Mouse (Mus musculus): ENCODE measurements at regions not wholly inside any gene's neighbourhood (a gene's known extent, or its start where the extent isn't known, plus 50 kb on each side); places are given as distances from the start of the nearest gene placed in this dataset.

DNA sequence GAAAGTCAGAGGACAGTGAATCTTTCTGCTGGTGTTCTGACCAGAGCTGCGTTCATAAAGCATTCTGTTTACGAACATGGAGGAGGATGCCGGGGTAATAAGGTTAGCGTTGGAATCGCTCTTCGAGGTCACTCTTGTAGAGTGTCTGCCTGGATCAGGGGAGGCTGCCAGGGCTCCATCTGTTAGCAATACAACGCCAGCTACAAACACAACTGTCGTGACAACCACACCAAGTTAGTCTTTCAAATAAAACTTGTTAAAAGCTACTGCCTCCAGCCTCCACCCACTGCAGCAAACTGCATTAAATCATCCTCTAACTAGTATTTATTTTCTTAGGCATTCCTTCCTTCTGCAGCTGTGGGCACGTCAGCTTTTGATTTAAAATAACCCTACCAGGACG lies 525.0 kb downstream of the 1700129C05Rik start:
- Histone ChIP-seq H3K4me1 (replicated peaks; ENCODE audit: control insufficient read depth, insufficient read depth, low read length) (no peaks in the 10 kb centered on the region), H3K27me3 (ENCODE audit: control insufficient read depth, insufficient read depth, low read length) (no peaks in the 10 kb centered on the region), H3K4me2 (replicated peaks) (no peak overlapping the region), H3K36me3 (replicated peaks; ENCODE audit: control insufficient read depth, insufficient read depth) (no peaks in the 10 kb centered on the region), H3K4me3 (replicated peaks; ENCODE audit: low read length) (no peak overlapping the region), H3K9me3 (ENCODE audit: control insufficient read depth, low read length) (0 out of 2 replicates have a peak, but pooled peaks cover 2% of the 10 kb centered on the region), H3K9ac (no peak overlapping the region), H3K27ac (no peak overlapping the region)
- 84% methylated on average over 10 of the region's 10 CpGs for WGBS
- no peak for ATAC-seq (ENCODE audit: low FRiP score)
- no peak for DNase-seq (ENCODE audit: low spot score)

DNA sequence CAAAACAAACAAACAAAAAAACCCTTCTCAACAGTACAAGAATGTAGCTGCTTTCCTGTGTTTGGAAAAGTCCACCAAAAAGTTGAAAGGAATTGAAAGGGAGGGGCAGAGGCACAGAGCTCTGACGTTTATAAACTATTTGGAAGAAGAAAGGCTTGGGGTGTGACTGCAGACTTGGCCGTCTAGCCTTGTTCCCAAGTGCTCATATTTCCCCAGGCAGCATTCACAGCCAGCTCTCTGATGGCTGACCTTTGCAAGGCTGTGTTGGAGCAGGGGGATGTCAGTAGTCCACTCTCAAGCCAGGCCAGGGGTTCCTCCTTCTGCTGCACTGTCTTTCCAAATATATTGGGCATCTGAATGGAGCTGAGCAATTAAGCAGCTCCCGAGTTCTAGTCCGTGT lies 534.5 kb downstream of the 1700129C05Rik start:
- H3K4me1 ChIP-seq (replicated peaks; ENCODE audit: control insufficient read depth, insufficient read depth, low read length), result no peaks in the 10 kb centered on the region
- H3K9ac ChIP-seq, result no peak overlapping the region
- H3K4me3 ChIP-seq (replicated peaks; ENCODE audit: low read length), result no peak overlapping the region
- H3K27me3 ChIP-seq (ENCODE audit: control insufficient read depth, insufficient read depth, low read length), result no peaks in the 10 kb centered on the region
- H3K36me3 ChIP-seq (replicated peaks; ENCODE audit: control insufficient read depth, insufficient read depth), result no peaks in the 10 kb centered on the region
- H3K9me3 ChIP-seq (ENCODE audit: control insufficient read depth, low read length), result 0 out of 2 replicates have a peak, but pooled peaks cover 2% of the 10 kb centered on the region
- ATAC-seq (ENCODE audit: low FRiP score) (no peak), DNase-seq (ENCODE audit: low spot score) (no peak)
- WGBS, result 63% methylated on average over 4 of the region's 4 CpGs
- H3K27ac ChIP-seq, result no peak overlapping the region
- no peak overlapping the region for H3K4me2 ChIP-seq (replicated peaks)

DNA sequence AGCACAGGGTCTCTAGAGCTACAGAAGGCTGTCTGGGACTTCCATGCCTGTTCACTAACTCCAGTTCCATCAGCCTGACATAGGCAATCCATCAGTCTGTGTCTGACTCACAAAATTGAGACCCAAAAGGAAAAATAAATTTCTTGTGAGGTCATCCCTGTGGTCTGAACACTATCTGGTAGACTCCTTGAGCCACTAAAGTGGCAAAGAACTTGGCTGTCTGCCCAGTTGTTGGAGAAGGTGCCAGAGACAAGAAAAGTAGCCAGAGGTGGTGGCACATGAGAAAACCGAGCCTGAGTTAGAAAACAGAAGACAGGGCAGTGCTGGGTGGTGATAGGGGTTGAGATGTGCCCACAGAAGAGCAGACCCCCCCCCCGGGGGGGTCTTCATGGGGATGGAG lies 535.0 kb downstream of the 1700129C05Rik start:
- DNase-seq (ENCODE audit: low spot score) (no peak), ATAC-seq (ENCODE audit: low FRiP score) (no peak)
- H3K27ac ChIP-seq, result no peak overlapping the region
- no peaks in the 10 kb centered on the region for H3K27me3 ChIP-seq (ENCODE audit: control insufficient read depth, insufficient read depth, low read length)
- H3K9ac ChIP-seq, result no peak overlapping the region
- H3K9me3 ChIP-seq (ENCODE audit: control insufficient read depth, low read length), result 0 out of 2 replicates have a peak, but pooled peaks cover under 1% of the 10 kb centered on the region
- no peak overlapping the region for H3K4me2 ChIP-seq (replicated peaks)
- 69% methylated on average over 2 of the region's 2 CpGs for WGBS
- H3K4me3 ChIP-seq (replicated peaks; ENCODE audit: low read length), result no peak overlapping the region
- H3K4me1 ChIP-seq (replicated peaks; ENCODE audit: control insufficient read depth, insufficient read depth, low read length), result no peaks in the 10 kb centered on the region
- no peaks in the 10 kb centered on the region for H3K36me3 ChIP-seq (replicated peaks; ENCODE audit: control insufficient read depth, insufficient read depth)

DNA sequence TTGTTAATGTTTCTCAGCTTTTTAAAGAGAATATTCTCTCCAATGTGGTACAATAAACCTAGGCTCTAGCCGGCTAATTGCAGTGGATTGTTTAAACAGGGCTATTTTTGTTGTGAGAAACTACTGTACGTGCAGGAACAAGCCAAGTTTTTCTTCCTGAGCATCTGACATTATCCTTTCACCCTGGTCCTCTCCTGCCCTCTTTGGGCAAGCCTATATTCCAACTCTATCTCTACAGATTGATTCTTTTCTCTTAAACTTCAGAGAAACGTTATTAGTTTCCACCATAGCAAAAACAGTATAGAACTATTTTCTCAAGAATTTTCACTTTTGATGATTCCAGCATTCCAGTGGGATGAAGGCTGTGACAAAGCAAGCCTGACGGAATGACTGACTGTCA lies 535.2 kb downstream of the Fgf9 start:
- Histone ChIP-seq H3K4me1 (replicated peaks; ENCODE audit: control insufficient read depth, insufficient read depth, low read length) (no peaks in the 10 kb centered on the region), H3K36me3 (replicated peaks; ENCODE audit: control insufficient read depth, insufficient read depth) (no peaks in the 10 kb centered on the region), H3K9ac (no peak overlapping the region), H3K4me2 (replicated peaks) (no peak overlapping the region), H3K27me3 (ENCODE audit: control insufficient read depth, insufficient read depth, low read length) (no peaks in the 10 kb centered on the region), H3K27ac (no peak overlapping the region), H3K9me3 (ENCODE audit: control insufficient read depth, low read length) (no peaks in the 10 kb centered on the region), H3K4me3 (replicated peaks; ENCODE audit: low read length) (no peak overlapping the region)
- ATAC-seq (ENCODE audit: low FRiP score), result no peak
- DNase-seq (ENCODE audit: low spot score), result no peak
- WGBS, result 77% methylated on average over 4 of the region's 4 CpGs

DNA sequence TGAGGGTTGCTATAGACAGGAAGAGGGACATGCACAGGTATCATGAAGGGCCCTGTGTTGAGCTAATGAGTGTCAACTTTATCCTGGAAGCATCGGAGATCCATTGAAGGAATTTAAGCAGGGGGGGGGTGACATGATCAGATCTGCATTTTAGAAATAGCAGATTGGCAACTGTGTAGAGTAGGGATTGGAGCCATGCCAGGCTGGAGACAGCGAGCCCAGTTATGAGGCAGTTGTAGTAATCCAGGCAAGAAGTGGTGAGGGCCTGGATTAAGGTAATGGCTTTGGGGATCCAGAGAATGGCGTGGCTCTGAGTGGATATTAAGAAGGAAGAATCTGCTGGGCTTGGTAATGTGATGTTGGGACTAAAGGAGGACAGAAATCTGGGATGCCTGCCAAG lies 528.5 kb downstream of the Fgf9 start:
- no peak overlapping the region for H3K4me2 ChIP-seq (replicated peaks)
- no peak for DNase-seq (ENCODE audit: low spot score)
- WGBS, result 76% methylated on average over 3 of the region's 3 CpGs
- no peaks in the 10 kb centered on the region for H3K27me3 ChIP-seq (ENCODE audit: control insufficient read depth, insufficient read depth, low read length)
- no peaks in the 10 kb centered on the region for H3K36me3 ChIP-seq (replicated peaks; ENCODE audit: control insufficient read depth, insufficient read depth)
- no peaks in the 10 kb centered on the region for H3K9me3 ChIP-seq (ENCODE audit: control insufficient read depth, low read length)
- no peak overlapping the region for H3K27ac ChIP-seq
- no peak overlapping the region for H3K9ac ChIP-seq
- no peak for ATAC-seq (ENCODE audit: low FRiP score)
- H3K4me3 ChIP-seq (replicated peaks; ENCODE audit: low read length), result no peak overlapping the region
- no peaks in the 10 kb centered on the region for H3K4me1 ChIP-seq (replicated peaks; ENCODE audit: control insufficient read depth, insufficient read depth, low read length)

DNA sequence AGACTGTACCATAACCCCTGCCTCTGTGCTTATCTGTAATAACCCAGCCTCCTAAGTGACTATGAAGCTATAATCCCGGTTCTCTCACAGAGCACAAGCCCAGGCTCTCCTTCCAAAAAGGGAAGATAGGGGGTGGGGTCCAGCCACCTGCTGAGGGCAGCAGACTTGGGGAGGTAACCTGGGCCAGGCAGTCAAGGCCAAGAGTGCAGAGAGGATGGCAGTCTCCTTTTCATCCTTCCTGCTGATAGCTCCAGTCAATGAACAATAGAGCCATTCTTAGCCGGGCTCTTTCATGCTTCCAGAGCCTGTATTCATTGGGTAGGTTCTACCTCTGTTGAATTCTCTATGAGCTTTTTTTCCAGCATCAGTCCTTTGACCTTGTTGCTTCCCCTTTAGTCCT lies 527.5 kb downstream of the Fgf9 start:
- Histone ChIP-seq H3K27me3 (ENCODE audit: control insufficient read depth, insufficient read depth, low read length) (no peaks in the 10 kb centered on the region), H3K9me3 (ENCODE audit: control insufficient read depth, low read length) (no peaks in the 10 kb centered on the region), H3K36me3 (replicated peaks; ENCODE audit: control insufficient read depth, insufficient read depth) (no peaks in the 10 kb centered on the region), H3K4me1 (replicated peaks; ENCODE audit: control insufficient read depth, insufficient read depth, low read length) (no peaks in the 10 kb centered on the region), H3K4me2 (replicated peaks) (no peak overlapping the region), H3K27ac (no peak overlapping the region), H3K4me3 (replicated peaks; ENCODE audit: low read length) (no peak overlapping the region), H3K9ac (no peak overlapping the region)
- no peak for DNase-seq (ENCODE audit: low spot score)
- no peak for ATAC-seq (ENCODE audit: low FRiP score)
- 22% methylated on average over 2 of the region's 2 CpGs for WGBS

DNA sequence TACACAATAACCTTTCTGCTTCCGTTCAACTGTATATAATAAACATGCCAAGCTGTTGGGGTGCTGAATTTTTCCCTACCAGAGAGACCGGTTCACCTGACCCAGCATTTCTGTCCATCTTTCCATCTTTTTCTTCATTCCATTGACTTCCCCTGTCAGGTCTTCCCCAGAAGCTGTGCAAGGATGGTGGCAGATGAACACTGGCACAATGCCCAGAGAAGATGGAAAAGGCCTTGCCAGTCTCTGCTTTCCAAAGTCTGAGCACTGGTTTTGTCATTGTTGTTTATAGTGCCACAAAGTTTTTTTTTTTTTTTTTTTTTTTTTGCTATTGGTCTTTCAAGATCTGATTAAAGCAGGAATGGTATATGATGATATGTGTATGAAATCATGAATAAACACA lies 526.6 kb downstream of the Fgf9 start:
- WGBS, result 94% methylated on average over 2 of the region's 2 CpGs
- no peaks in the 10 kb centered on the region for H3K36me3 ChIP-seq (replicated peaks; ENCODE audit: control insufficient read depth, insufficient read depth)
- no peak overlapping the region for H3K9ac ChIP-seq
- H3K4me1 ChIP-seq (replicated peaks; ENCODE audit: control insufficient read depth, insufficient read depth, low read length), result no peaks in the 10 kb centered on the region
- no peak for DNase-seq (ENCODE audit: low spot score)
- no peaks in the 10 kb centered on the region for H3K27me3 ChIP-seq (ENCODE audit: control insufficient read depth, insufficient read depth, low read length)
- H3K9me3 ChIP-seq (ENCODE audit: control insufficient read depth, low read length), result no peaks in the 10 kb centered on the region
- no peak overlapping the region for H3K4me3 ChIP-seq (replicated peaks; ENCODE audit: low read length)
- H3K27ac ChIP-seq, result no peak overlapping the region
- no peak for ATAC-seq (ENCODE audit: low FRiP score)
- no peak overlapping the region for H3K4me2 ChIP-seq (replicated peaks)

DNA sequence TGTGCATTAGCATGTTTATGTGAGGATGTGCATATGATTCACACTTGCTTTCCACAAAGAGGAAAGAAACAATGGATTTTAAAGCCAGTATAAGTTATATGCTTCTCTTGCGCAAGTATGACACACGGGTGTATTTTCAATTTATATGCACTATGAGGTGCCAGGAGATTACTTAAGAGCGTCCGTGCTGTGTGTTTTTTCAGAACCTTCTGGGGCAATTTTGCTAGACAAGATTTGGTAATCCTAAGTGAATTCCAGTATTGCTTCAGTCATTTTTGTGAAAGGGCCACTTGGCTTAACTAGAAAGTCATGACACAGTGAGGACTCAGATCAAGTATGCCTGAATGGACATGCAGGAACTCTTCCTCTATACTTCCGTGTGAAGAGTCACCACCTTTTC lies 511.5 kb downstream of the Fgf9 start:
- Histone ChIP-seq H3K27ac (no peak overlapping the region), H3K4me3 (replicated peaks; ENCODE audit: low read length) (no peak overlapping the region), H3K4me2 (replicated peaks) (no peak overlapping the region), H3K27me3 (ENCODE audit: control insufficient read depth, insufficient read depth, low read length) (no peaks in the 10 kb centered on the region), H3K4me1 (replicated peaks; ENCODE audit: control insufficient read depth, insufficient read depth, low read length) (no peaks in the 10 kb centered on the region), H3K36me3 (replicated peaks; ENCODE audit: control insufficient read depth, insufficient read depth) (no peaks in the 10 kb centered on the region), H3K9ac (no peak overlapping the region), H3K9me3 (ENCODE audit: control insufficient read depth, low read length) (no peaks in the 10 kb centered on the region)
- WGBS, result 91% methylated on average over 5 of the region's 5 CpGs
- ATAC-seq (ENCODE audit: low FRiP score) (no peak), DNase-seq (ENCODE audit: low spot score) (no peak)

DNA sequence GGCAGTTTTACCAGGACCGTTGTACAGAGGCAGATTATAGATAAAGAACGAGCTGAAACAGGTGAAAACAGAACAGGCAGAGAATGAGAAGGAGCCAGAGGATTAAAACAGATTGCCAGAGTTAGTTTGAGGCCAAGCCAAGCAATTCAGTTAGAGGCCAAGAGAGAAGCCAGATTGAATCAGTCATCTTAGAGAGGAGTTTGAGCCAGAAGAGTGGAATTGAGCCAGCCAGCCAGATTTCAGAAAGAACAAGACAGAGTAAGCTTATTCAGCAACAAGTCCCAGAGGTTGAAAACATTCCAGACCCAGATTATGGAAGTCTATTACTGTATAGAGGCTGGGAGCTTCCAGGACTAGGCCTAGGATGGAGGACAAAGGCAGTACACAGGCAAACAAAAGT lies 499.7 kb downstream of the Fgf9 start:
- 95% methylated on average over 2 of the region's 2 CpGs for WGBS
- ATAC-seq (ENCODE audit: low FRiP score) (no peak), DNase-seq (ENCODE audit: low spot score) (no peak)
- Histone ChIP-seq H3K4me1 (replicated peaks; ENCODE audit: control insufficient read depth, insufficient read depth, low read length) (no peaks in the 10 kb centered on the region), H3K36me3 (replicated peaks; ENCODE audit: control insufficient read depth, insufficient read depth) (no peaks in the 10 kb centered on the region), H3K27me3 (ENCODE audit: control insufficient read depth, insufficient read depth, low read length) (no peaks in the 10 kb centered on the region), H3K9me3 (ENCODE audit: control insufficient read depth, low read length) (no peaks in the 10 kb centered on the region), H3K4me2 (replicated peaks) (no peak overlapping the region), H3K27ac (no peak overlapping the region), H3K9ac (no peak overlapping the region), H3K4me3 (replicated peaks; ENCODE audit: low read length) (no peak overlapping the region)

DNA sequence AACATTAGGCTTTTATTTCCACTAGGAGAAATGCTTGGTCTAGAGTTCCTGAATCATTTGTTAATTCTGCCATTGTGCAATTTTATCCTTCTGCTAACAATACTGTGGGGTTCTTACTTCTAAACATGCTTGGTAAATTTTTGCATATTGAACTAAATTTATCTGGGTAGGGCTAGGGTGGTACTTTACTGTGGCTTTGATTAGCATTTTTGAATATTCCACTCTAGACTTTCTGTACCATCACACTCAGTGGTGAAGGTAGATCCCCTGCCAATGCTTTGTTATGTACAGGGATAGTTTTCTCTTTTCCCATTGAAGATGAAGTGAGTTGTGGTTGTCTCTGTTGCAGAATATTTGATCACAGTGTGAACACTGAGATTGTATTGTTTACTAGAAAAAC lies 497.1 kb downstream of the Fgf9 start:
- Histone ChIP-seq H3K36me3 (replicated peaks; ENCODE audit: control insufficient read depth, insufficient read depth) (no peaks in the 10 kb centered on the region), H3K4me2 (replicated peaks) (no peak overlapping the region), H3K27me3 (ENCODE audit: control insufficient read depth, insufficient read depth, low read length) (no peaks in the 10 kb centered on the region), H3K4me1 (replicated peaks; ENCODE audit: control insufficient read depth, insufficient read depth, low read length) (no peaks in the 10 kb centered on the region), H3K9me3 (ENCODE audit: control insufficient read depth, low read length) (no peaks in the 10 kb centered on the region), H3K4me3 (replicated peaks; ENCODE audit: low read length) (no peak overlapping the region), H3K27ac (no peak overlapping the region), H3K9ac (no peak overlapping the region)
- no peak for DNase-seq (ENCODE audit: low spot score)
- no peak for ATAC-seq (ENCODE audit: low FRiP score)

All from hindbrain, embryonic 14.5 days (tissue).